Mouse (Mus musculus) liver, embryonic 13.5 days (tissue): ENCODE results near the gene Efcab2. TPM values are rescaled to one million over a fixed set of nuclear protein-coding genes. Genes with fewer than 3 reads are reported as not detected.
A peak's percentile ranks its signal among the peaks of the same experiment; 100 is the strongest.

Experiments
- ATAC-seq: fragments of 200-750 bp; cut with Nextera tagmentation; 2 replicates; pipeline ENCODE4 v1.8.0; 2017; ENCODE audit warnings: low read depth, mild to moderate bottlenecking, moderate number of reproducible peaks, moderate library complexity
- DNase-seq: peaks from one replicate; pipeline ENCODE4 v3.0.0; 2022
- H3K27ac ChIP-seq: fragments of 300-500 bp; sonication (generic); 2 replicates; pipeline ENCODE4 v1.5.1; 2015; ENCODE audit warnings: moderate library complexity, mild to moderate bottlenecking, inconsistent platforms
- H3K27me3 ChIP-seq: fragments of 300-500 bp; sonication (generic); 2 replicates; pipeline ENCODE4 v1.6.1; 2015; ENCODE audit warnings: mild to moderate bottlenecking, inconsistent platforms
- H3K36me3 ChIP-seq: fragments of 300-500 bp; sonication (generic); 2 replicates; pipeline ENCODE4 v1.6.1; 2015; ENCODE audit warnings: mild to moderate bottlenecking, inconsistent platforms
- H3K4me1 ChIP-seq: fragments of 300-500 bp; sonication (generic); replicated peaks from 2 replicates; pipeline ENCODE4 v1.6.1; 2015; ENCODE audit warnings: inconsistent platforms
- H3K4me2 ChIP-seq: fragments of 300-500 bp; sonication (generic); 2 replicates; pipeline ENCODE4 v1.6.1; 2015; ENCODE audit warnings: inconsistent platforms, mild to moderate bottlenecking, moderate library complexity
- H3K4me3 ChIP-seq: fragments of 300-500 bp; sonication (generic); replicated peaks from 2 replicates; pipeline ENCODE4 v1.5.1; 2015; ENCODE audit warnings: mild to moderate bottlenecking, inconsistent platforms
- H3K9ac ChIP-seq: fragments of 300-500 bp; sonication (generic); 2 replicates; pipeline ENCODE4 v1.6.1; 2015; ENCODE audit warnings: mild to moderate bottlenecking, inconsistent platforms
- H3K9me3 ChIP-seq: fragments of 300-500 bp; sonication (generic); replicated peaks from 2 replicates; pipeline ENCODE4 v1.6.1; 2016; ENCODE audit warnings: inconsistent platforms
- WGBS: fragments of 180-500 bp; shearing (Covaris S2); methylation state at CpG from one replicate; pipeline ENCODE4 v1.1.7; 2015; ENCODE audit not compliant: insufficient replicate concordance; 5-methylcytosine and 5-hydroxymethylcytosine counted together
- microRNA-seq: library from miRNA; unstranded; fragments of <30 nt; microRNA quantifications from one replicate; pipeline ENCODE4, GENCODE M21; 2016
- polyA plus RNA-seq: library from polyadenylated mRNA; unstranded; fragments of >200 nt; fragmentation: Nextera tagmentation; extraction: Ambion mirVana; gene quantifications from 2 replicates; pipeline ENCODE4 v1.2.1, GENCODE M21; 2015

Efcab2 gene
- polyA plus RNA-seq, 1 experiment from 2014 or later: 3.4 TPM

DNA sequence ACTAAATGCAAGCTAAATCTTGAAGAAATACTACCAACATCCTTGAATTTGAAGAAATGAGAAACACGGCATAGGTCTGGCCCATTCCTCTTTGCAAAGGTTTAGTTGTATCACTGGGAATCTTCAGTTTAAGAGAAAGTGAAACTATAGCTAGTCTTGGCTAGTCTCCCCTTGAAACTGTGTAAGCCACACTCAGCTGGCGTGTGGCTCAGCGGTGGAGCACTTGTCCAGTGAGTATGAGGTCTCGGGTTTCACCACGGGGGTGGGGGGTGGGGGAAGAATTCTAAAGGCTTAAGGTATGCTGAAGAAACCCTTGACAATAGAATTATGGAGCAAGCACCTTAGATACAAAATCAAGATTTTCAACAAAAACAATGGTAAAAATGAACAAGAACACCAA, 117.3 kb downstream of the Efcab2 start:
- Histone ChIP-seq H3K9me3 (no peaks in the 10 kb centered on the region), H3K4me2 (no peak overlapping the region), H3K27ac (no peak overlapping the region), H3K36me3 (no peaks in the 10 kb centered on the region), H3K4me1 (peaks cover 10% of the 10 kb centered on the region), H3K27me3 (peaks cover 15% of the 10 kb centered on the region), H3K4me3 (no peak overlapping the region), H3K9ac (no peak overlapping the region)
- WGBS: 51% methylated on average over 5 of the region's 5 CpGs
- ATAC-seq (no peak), DNase-seq (no peak)

DNA sequence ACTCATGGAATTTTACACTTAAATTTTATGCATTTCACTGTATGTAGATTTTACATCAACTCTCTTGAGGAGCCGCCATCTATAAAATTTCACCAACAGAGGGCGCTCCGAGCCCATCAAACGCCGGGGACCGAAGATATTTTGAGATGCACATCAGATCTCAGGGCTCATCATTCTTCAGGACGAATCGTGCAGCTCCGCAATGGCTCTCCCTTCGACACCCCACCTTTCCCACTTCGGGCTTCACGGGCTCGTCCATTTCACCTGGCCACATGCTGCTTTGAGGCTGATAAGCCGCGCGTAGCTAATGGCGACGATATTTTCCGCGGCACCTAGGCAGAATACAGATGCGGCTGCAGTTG, 121.3 kb downstream of the Efcab2 start:
- no peaks in the 10 kb centered on the region for H3K36me3 ChIP-seq
- H3K4me2 ChIP-seq: peak overlapping the region; percentile 76
- H3K9ac ChIP-seq: no peak overlapping the region
- peaks cover 55% of the 10 kb centered on the region for H3K27me3 ChIP-seq
- H3K4me1 ChIP-seq: peaks cover 30% of the 10 kb centered on the region
- ATAC-seq: no peak
- H3K9me3 ChIP-seq: no peaks in the 10 kb centered on the region
- DNase-seq: peak; percentile 34
- 1% methylated on average over 21 of the region's 21 CpGs for WGBS
- H3K4me3 ChIP-seq: peak overlapping the region; percentile 56
- no peak overlapping the region for H3K27ac ChIP-seq

- Histone ChIP-seq H3K4me2 (peak overlapping the region; percentile 76), H3K9me3 (no peaks in the 10 kb centered on the region), H3K9ac (no peak overlapping the region), H3K27me3 (peaks cover 60% of the 10 kb centered on the region), H3K36me3 (no peaks in the 10 kb centered on the region), H3K27ac (no peak overlapping the region), H3K4me3 (peak overlapping the region; percentile 56), H3K4me1 (peaks cover 30% of the 10 kb centered on the region)
- WGBS: under 1% methylated on average over 59 of the region's 59 CpGs
- DNase-seq (no peak), ATAC-seq (0 out of 2 replicates have a peak, but pooled peaks have one; percentile 16)
Measured at GRCm38 (mm10) chr1:178527547-178528361, 121.9 kb downstream of the Efcab2 start.

DNA sequence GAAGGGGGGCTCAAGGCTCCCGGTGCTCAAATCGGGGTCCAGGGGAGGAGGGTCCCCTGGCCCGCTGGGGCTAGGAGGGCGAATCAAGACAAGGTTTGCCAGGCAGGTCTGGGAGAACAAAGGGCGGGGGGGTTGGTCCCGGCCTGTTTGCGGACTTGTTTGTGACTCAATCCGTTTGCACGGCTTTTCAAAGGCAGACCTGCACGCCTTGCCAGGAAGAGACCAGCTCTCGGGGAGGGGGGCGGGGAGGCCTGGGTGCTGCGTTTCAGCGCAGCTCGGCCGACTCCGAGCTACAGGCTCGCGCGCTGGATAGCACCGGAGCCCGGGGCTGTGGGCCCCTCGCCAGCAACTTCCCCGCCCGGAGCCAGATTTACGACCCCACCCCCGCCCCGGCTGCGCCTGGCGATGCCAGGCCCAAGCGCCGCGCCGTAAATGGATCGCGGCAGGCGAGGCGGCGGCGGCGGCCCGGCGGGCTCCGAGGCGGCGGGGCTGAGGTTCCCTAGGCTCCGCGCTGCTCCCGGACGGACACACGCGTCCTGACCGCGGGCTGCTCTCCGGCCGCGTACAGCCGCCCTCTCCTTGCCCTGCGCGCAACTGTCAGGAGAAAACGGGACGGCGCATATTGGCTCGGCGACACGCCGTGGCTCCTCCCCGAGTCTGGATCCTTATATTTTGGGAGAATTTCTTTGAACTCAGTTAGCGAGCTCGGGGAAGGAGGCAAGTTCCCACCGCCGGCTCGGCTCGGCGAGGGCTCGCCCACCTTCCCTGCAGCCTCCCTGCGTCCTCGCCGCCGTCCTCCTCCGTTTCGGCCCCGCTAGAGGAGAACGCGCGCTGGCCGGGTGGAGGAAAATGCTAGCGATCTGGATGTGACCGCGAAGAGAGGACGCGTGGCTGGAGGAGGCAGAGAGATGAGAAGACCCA, 122.8 kb downstream of the Efcab2 start, which contains the start of gene Kif26b:
Kif26b (plus strand) TSS at position 695 of the 921 bp plus-strand sequence.
- WGBS: under 1% methylated on average over 92 of the region's 92 CpGs

GRCm38 (mm10) chr1:178529512-178530300, 123.8 kb downstream of the Efcab2 start:
- 1% methylated on average over 38 of the region's 38 CpGs for WGBS
- peaks cover 72% of the 10 kb centered on the region for H3K27me3 ChIP-seq
- H3K36me3 ChIP-seq: no peaks in the 10 kb centered on the region
- no peaks in the 10 kb centered on the region for H3K9me3 ChIP-seq
- H3K4me2 ChIP-seq: peak overlapping the region; percentile 76
- no peak overlapping the region for H3K27ac ChIP-seq
- H3K4me3 ChIP-seq: peak overlapping the region; percentile 56
- H3K9ac ChIP-seq: 0 out of 2 replicates have a peak overlapping the region, but pooled peaks have one; percentile 17
- DNase-seq (no peak), ATAC-seq (0 out of 2 replicates have a peak, but pooled peaks have one; percentile 10)
- peaks cover 30% of the 10 kb centered on the region for H3K4me1 ChIP-seq

More for the DNA sequence above, 122.8 kb downstream of the Efcab2 start, which contains the start of gene Kif26b:
- H3K4me1 ChIP-seq: peaks cover 30% of the 10 kb centered on the region
- DNase-seq: no peak
- peak; percentile 11; the same call in 1 of the 2 replicates for ATAC-seq
- H3K9me3 ChIP-seq: no peaks in the 10 kb centered on the region
- peak within 1 kb of the TSS; percentile 17; the same call in 1 of the 2 replicates for H3K9ac ChIP-seq
- H3K4me3 ChIP-seq: peak within 1 kb of the TSS; percentile 56
- no peak within 1 kb of the TSS for H3K27ac ChIP-seq
- peak within 1 kb of the TSS; percentile 76 for H3K4me2 ChIP-seq
- no peaks in the 10 kb centered on the region for H3K36me3 ChIP-seq
- H3K27me3 ChIP-seq: peaks cover 69% of the 10 kb centered on the region

DNA sequence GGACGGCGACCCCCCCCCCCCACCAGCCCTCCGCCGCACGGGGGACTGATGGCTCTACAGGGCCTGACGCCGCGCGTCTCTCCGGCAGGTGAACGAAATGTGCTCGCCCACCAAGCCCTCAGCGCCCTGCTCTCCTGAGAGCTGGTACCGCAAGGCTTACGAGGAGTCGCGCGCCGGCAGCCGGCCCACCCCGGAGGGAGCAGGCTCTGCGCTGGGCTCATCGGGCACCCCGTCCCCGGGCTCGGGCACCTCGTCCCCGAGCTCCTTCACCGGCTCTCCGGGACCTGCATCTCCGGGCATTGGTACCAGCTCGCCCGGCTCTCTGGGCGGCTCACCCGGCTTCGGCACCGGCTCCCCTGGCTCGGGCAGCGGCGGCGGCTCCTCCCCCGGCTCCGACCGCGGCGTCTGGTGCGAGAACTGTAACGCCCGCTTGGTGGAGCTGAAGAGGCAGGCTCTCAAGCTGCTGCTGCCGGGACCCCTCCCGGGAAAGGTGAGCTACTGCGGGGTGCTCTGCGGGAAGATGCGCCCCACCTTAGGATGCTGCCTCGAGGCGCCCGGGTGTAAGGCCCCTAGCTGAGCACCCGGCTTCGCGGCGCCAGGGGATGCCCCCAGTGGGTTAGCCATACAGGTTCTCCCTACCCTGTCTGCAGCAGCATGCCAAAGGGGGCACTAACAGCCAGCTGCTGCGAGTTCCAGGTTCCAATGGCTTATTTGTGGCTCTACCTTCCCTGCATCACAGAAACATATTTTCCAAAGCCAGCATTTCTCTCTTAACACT, 124.6 kb downstream of the Efcab2 start:
- Histone ChIP-seq H3K9ac (no peak overlapping the region), H3K36me3 (no peaks in the 10 kb centered on the region), H3K4me3 (peak overlapping the region; percentile 56), H3K4me2 (peak overlapping the region; percentile 76), H3K9me3 (no peaks in the 10 kb centered on the region), H3K4me1 (peaks cover 30% of the 10 kb centered on the region), H3K27ac (no peak overlapping the region), H3K27me3 (peaks cover 72% of the 10 kb centered on the region)
- under 1% methylated on average over 62 of the region's 62 CpGs for whole genome bisulfite sequencing
- no peak for DNase-seq
- ATAC-seq: peak; percentile 32; the same call in 1 of the 2 replicates

Small RNA genes lying within 50 kb of the gene (microRNA-seq; reads per million reads assigned to microRNA genes)
- gene Gm27458: not detected

Other genes starting within 250 kb of the Efcab2 start
- gene Desi2, start 218.7 kb upstream of the Efcab2 start, polyA plus RNA-seq: 11.3 and 12.3 TPM in 2 replicates
- 96.7 and 119 TPM in 2 replicates for gene Cox20, start 87.0 kb upstream of the Efcab2 start, polyA plus RNA-seq
- 177 and 260 TPM in 2 replicates for gene Hnrnpu, start 68.3 kb upstream of the Efcab2 start, polyA plus RNA-seq
- 0.10 and 0.21 TPM in 2 replicates for gene Kif26b, start 123.0 kb downstream of the Efcab2 start, polyA plus RNA-seq